Mouse (Mus musculus) midbrain, embryonic 10.5 days (tissue): ENCODE measurements around the gene Sdc1. TPM values are rescaled to one million over a fixed set of nuclear protein-coding genes. Genes with fewer than 3 reads are reported as not detected.

Experiments
- DNase-seq: peaks from one replicate; pipeline ENCODE4 v3.0.0-alpha.2; 2017; ENCODE audit warnings: low spot score
- H3K27ac ChIP-seq: fragments of 300-500 bp; sonication (generic); replicated peaks from 2 replicates; pipeline ENCODE4 v1.5.1; 2016; ENCODE audit warnings: mild to moderate bottlenecking
- H3K27me3 ChIP-seq: fragments of 300-500 bp; sonication (generic); 2 replicates; pipeline ENCODE4 v1.6.1; 2016; ENCODE audit warnings: low read depth, mild to moderate bottlenecking; ENCODE audit not compliant: poor library complexity, severe bottlenecking
- H3K36me3 ChIP-seq: fragments of 300-500 bp; sonication (generic); 2 replicates; pipeline ENCODE4 v1.6.1; 2016; ENCODE audit warnings: mild to moderate bottlenecking, moderate library complexity
- H3K4me1 ChIP-seq: fragments of 300-500 bp; sonication (generic); 2 replicates; pipeline ENCODE4 v1.6.1; 2016
- H3K4me3 ChIP-seq: fragments of 300-500 bp; sonication (generic); 2 replicates; pipeline ENCODE4 v1.5.1; 2016; ENCODE audit warnings: mild to moderate bottlenecking, moderate library complexity
- H3K9me3 ChIP-seq: fragments of 300-500 bp; sonication (generic); replicated peaks from 2 replicates; pipeline ENCODE4 v1.6.1; 2016; ENCODE audit warnings: mild to moderate bottlenecking
- WGBS: fragments of 180-500 bp; shearing (Covaris S2); methylation state at CpG from one replicate; pipeline ENCODE4 v1.1.7; 2016; 5-methylcytosine and 5-hydroxymethylcytosine counted together
- polyA plus RNA-seq: library from polyadenylated mRNA; unstranded; fragments of >200 nt; fragmentation: Nextera tagmentation; extraction: Ambion mirVana; gene quantifications from 2 replicates; pipeline ENCODE4 v1.2.1, GENCODE M21; 2016

The Sdc1 gene
- polyA plus RNA-seq, 1 experiment from 2014 or later = 128 TPM

DNA sequence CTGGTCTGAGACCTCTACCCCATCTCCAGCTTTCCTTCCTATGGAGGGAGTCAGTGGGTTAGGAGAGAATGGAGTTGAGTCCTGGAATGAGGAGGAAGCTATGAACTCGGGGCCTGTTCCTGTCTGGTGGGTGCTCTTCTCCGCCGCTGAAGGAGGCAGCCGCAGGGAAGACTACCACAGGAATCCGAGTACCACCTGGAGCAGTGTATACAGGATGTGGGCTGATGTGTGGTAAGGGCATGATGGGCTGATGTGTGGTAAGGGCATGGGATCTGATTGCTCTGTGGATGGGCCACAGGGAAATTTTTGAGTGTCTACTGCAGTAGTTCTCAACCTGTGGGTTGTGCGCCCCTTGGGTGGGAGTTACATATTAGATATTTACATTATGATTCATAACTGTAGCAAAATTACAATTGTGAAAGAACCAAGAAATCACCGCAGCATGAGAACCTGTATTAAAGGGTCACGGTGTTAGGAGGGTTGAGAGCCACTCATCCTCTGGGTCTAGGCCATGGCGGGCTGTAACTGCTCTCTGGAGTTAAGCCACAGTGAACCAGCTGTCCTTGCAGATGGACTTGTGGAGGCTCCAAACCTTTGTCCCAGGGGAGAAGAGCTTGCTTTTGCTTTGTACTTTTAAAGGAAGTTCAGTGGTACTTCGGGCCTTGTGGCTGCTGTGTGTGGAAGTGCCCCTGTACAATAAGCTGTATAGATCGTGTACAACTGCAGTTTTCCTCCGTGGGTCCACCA lies 16.0 kb downstream of the Sdc1 start:
- 91% methylated on average over 12 of the region's 12 CpGs for WGBS
- Histone ChIP-seq H3K36me3 (peaks cover 46% of the 10 kb centered on the region), H3K27me3 (no peaks in the 10 kb centered on the region), H3K4me3 (no peak overlapping the region), H3K27ac (0 out of 2 replicates have a peak overlapping the region, but pooled peaks have one; percentile 46), H3K4me1 (peaks cover 42% of the 10 kb centered on the region), H3K9me3 (no peaks in the 10 kb centered on the region)
- no peak for DNase-seq

DNA sequence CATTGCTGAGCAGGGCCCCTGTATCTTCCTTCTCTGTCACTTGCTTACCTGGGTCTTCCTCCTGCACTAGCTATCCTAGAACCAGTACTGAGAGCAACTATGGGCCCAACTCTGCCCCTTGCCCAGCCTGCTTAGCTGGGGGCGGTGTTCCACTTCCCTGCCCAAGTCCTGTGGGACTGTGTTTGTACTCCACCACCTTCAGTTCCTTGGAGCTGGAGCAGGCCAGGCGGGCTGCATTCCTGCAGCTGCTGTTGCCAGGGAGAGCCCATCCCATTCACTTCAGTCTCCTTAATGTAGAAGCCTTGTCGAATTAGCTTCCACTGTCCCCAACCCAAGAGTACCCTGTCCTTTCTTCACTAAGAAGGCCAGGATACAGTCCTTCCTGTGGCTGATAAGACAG lies 17.3 kb downstream of the Sdc1 start:
- peaks cover 42% of the 10 kb centered on the region for H3K4me1 ChIP-seq
- peaks cover 58% of the 10 kb centered on the region for H3K36me3 ChIP-seq
- H3K27ac ChIP-seq = peak overlapping the region; percentile 42
- no peaks in the 10 kb centered on the region for H3K9me3 ChIP-seq
- H3K27me3 ChIP-seq = no peaks in the 10 kb centered on the region
- no peak overlapping the region for H3K4me3 ChIP-seq
- WGBS = 41% methylated on average over 3 of the region's 3 CpGs
- DNase-seq = peak; percentile 25

DNA sequence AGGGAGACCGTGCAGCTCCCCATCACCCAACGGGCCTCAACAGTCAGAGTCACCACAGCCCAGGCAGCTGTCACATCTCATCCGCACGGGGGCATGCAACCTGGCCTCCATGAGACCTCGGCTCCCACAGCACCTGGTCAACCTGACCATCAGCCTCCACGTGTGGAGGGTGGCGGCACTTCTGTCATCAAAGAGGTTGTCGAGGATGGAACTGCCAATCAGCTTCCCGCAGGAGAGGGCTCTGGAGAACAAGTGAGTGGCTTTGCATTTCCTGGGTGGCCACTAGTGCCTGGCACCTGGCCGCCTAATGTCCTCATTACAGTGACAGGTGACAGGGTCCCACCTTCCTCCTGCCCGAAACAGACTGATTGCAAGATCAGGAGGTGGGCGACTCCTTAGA lies 19.5 kb downstream of the Sdc1 start:
- 95% methylated on average over 12 of the region's 12 CpGs for WGBS
- no peak overlapping the region for H3K27ac ChIP-seq
- H3K27me3 ChIP-seq = no peaks in the 10 kb centered on the region
- H3K9me3 ChIP-seq = peaks cover 8% of the 10 kb centered on the region; the same call in 1 of the 2 replicates
- peaks cover 30% of the 10 kb centered on the region for H3K4me1 ChIP-seq
- H3K4me3 ChIP-seq = no peak overlapping the region
- DNase-seq = no peak
- peaks cover 68% of the 10 kb centered on the region for H3K36me3 ChIP-seq

DNA sequence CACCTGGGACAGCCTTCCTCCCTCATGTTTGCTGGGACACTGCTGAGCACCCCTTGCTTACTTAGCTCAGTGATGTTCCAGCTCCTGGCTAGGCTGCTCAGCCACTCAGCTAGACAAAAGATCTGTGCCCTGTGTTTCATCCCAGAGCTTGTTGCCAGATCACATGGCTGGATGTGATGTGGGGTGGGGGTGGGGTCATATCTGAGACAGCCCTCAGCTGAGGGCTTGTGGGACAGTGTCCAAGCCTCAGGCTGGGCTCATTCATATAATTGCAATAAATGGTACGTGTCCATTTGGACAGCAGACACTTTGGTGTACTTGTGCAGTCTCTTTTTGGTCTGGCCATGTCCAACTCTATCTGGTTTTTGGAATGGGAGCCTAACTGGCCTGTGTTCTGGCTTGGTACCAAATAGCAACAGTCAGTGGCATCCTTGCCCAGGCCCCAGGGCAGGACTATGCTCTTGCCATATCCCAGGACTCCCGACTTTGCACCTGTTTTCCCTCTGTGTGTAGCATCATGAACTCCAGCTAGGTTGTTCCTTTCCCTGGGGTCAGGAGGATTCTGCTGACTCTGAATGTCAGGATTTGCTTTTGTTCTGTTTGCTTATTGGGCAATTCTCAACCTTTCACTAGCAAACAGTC lies 22.4 kb downstream of the Sdc1 start:
- peaks cover 68% of the 10 kb centered on the region for H3K36me3 ChIP-seq
- 93% methylated on average over 2 of the region's 2 CpGs for WGBS
- no peak for DNase-seq
- peaks cover 6% of the 10 kb centered on the region for H3K4me1 ChIP-seq
- H3K27ac ChIP-seq = no peak overlapping the region
- peaks cover 9% of the 10 kb centered on the region; the same call in 1 of the 2 replicates for H3K9me3 ChIP-seq
- no peaks in the 10 kb centered on the region for H3K27me3 ChIP-seq
- H3K4me3 ChIP-seq = no peak overlapping the region

DNA sequence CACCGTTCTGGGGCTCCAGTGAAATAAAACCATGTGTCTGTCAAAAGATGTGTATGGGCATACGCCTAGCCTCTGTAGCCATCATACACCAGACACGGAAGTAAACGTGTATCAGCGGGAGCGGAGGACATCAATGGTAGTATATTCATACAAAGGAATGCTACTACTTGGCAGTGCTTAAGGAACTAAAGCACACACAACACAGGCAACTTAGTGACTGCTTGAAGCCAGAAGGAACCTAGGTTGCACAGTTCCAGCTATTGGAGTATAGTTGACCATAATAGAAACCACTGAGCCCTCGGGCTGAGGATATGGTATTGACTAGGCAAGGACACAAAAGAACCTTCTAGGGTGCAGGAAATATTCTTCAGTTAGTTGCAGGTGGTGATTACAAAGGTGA lies 26.8 kb downstream of the Sdc1 start:
- DNase-seq = no peak
- WGBS = 90% methylated on average over 7 of the region's 7 CpGs
- Histone ChIP-seq H3K27ac (no peak overlapping the region), H3K27me3 (no peaks in the 10 kb centered on the region), H3K4me3 (no peak overlapping the region), H3K4me1 (peaks cover 4% of the 10 kb centered on the region; the same call in 1 of the 2 replicates), H3K9me3 (peaks cover 9% of the 10 kb centered on the region; the same call in 1 of the 2 replicates), H3K36me3 (peaks cover 27% of the 10 kb centered on the region)

DNA sequence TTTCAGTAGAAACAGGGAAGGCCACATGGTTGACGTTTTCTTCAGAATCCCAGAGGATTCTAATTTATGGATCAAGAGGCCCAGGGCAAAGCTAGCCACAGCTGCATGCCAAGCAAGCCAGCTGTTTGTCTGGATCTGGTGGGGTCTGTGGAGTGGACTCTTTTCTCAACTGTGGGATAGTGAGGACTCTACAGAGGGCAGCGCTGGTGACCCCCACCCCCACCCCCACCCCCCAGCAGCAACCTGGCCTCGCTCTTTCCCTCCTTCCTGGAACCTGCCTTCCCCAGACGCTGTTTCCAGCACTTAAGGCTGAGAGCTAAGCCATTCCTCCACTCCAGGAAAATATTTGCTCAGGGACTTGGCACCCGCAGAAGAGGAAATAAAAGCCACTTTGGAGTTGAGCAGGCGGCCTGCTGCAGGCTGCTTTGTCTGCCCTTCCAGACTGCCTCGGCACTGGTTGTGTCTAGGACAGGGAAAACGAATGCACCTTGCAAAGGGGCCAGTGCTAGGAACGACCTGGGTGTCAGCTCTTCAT lies 27.4 kb downstream of the Sdc1 start:
- WGBS = 67% methylated on average over 9 of the region's 9 CpGs
- no peak for DNase-seq

DNA sequence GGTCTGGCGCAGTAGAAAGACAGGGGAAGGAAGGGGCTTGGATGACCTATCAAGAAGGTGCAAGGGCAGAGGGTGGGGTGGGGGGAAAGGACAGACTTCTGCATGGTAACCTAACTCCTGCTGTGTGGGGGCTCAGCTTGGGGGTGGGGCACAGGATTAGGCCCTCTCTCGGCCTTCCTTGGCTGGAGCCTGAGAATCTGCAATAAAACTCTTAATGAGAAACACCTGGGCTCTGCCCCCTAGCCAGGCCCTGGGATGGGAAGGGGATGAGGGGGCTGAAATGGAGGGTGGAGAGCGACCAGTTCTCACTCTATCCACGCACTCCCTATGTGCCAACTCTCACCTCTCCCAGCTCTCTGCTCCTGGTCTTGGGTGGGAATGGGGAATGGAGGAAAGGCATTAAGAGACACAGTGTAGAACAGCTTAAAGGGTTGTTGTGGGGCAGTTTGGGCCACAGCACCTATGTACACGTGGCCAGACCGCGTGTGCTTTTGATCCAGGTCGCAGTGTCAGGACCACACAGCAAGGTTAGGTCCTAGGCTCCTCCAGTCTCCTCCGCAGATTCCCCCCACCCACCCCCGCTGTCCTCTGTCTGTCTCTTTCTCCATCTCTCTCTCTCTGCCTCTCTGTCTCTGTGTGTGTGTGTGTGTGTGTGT lies 32.4 kb downstream of the Sdc1 start:
- 55% methylated on average over 10 of the region's 10 CpGs for WGBS
- no peak for DNase-seq

More for the DNA sequence above, 27.4 kb downstream of the Sdc1 start:
- peaks cover 4% of the 10 kb centered on the region; the same call in 1 of the 2 replicates for H3K4me1 ChIP-seq
- peaks cover 21% of the 10 kb centered on the region for H3K36me3 ChIP-seq
- no peak overlapping the region for H3K4me3 ChIP-seq
- H3K9me3 ChIP-seq = peaks cover 9% of the 10 kb centered on the region; the same call in 1 of the 2 replicates
- H3K27me3 ChIP-seq = no peaks in the 10 kb centered on the region
- 0 out of 2 replicates have a peak overlapping the region, but pooled peaks have one; percentile 55 for H3K27ac ChIP-seq

DNA sequence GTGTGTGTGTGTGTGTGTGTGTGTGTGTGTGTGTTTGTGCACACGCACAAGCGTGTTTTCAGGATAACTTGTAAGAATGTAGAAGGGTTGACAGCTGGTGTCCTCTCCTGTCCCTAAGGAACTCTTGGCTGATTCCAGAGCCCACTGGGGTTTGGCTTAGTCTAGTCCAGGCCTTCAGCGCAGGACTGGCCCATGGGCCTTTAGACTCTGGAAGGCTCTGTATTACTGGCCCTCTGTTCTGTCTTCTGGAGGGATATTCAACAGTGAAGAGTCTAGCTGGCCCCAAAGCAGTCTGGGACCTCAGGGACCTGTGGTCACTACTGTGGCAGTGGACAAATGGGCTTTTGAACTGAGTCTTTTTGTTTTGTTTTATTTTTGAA lies 32.9 kb downstream of the Sdc1 start:
- 87% methylated on average over 2 of the region's 3 CpGs for WGBS

More for the DNA sequence above, 32.4 kb downstream of the Sdc1 start:
- Histone ChIP-seq H3K9me3 (no peaks in the 10 kb centered on the region), H3K36me3 (no peaks in the 10 kb centered on the region), H3K27me3 (no peaks in the 10 kb centered on the region), H3K4me3 (no peak overlapping the region), H3K4me1 (peaks cover 4% of the 10 kb centered on the region), H3K27ac (no peak overlapping the region)

DNA sequence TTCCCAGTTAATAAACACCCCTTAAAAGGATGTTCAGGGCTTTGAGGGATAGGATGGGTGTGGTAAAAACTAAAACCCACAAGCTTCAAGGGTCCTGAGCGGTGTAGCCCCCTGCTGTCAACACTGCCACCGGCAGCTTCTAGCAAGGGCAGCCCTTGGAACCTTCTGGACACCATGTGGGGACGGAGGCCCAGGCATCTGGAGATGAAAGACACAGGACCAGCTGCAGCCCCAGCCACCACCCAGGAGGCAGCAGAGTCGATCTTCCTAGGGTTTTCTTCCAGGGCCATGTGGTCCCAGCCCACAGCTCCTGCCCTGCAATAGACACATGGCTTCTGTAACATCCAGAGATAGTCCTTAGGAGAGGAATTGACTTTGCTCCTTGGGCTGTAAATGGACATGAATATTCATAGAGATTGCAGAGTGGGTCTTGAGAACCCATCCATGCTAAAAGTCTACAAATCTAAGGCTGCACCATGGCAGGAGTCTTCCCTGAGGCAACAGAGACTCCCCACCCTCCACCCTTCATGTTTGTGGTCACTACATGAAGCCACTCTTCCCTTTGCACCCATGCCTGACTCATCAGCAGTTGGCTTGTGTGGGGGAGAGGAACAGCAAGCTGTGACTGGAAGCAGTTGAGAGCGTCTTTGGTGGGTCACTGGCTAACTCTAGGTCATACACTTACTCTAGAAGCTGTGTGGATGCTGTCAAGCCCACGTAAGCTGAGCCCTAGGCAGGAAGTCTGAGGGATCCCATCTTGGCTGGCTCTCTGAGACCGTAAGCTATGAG lies 34.0 kb downstream of the Sdc1 start:
- H3K4me3 ChIP-seq = no peak overlapping the region
- H3K36me3 ChIP-seq = no peaks in the 10 kb centered on the region
- 81% methylated on average over 7 of the region's 7 CpGs for WGBS
- no peak for DNase-seq
- H3K9me3 ChIP-seq = no peaks in the 10 kb centered on the region
- H3K27me3 ChIP-seq = no peaks in the 10 kb centered on the region
- peaks cover 2% of the 10 kb centered on the region; the same call in 1 of the 2 replicates for H3K4me1 ChIP-seq
- H3K27ac ChIP-seq = no peak overlapping the region

More for the DNA sequence above, 32.9 kb downstream of the Sdc1 start:
- Histone ChIP-seq H3K36me3 (no peaks in the 10 kb centered on the region), H3K27ac (no peak overlapping the region), H3K27me3 (no peaks in the 10 kb centered on the region), H3K4me3 (no peak overlapping the region), H3K4me1 (peaks cover 2% of the 10 kb centered on the region; the same call in 1 of the 2 replicates), H3K9me3 (no peaks in the 10 kb centered on the region)
- no peak for DNase-seq

DNA sequence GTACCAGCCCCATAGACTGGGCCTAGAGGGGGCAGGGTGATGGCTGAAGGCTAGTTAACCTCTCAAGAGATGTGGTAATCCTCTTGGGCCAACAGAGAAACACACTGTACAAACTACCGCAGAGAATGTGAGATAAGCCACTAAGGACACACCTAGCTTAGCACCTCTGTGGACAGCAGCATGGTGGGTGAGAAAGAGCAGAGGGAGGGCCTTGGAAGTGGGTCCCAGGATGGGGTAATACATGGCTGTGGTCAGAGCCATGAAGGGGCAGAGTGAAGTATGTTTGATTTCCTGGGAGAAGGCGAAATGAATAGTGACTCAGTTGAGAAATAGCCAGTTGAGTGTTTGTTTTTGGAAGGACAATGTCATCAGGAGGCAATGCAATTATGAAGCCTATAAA lies 38.0 kb downstream of the Sdc1 start:
- H3K36me3 ChIP-seq = no peaks in the 10 kb centered on the region
- H3K4me3 ChIP-seq = no peak overlapping the region
- H3K4me1 ChIP-seq = peaks cover under 1% of the 10 kb centered on the region; the same call in 1 of the 2 replicates
- DNase-seq = no peak
- no peak overlapping the region for H3K27ac ChIP-seq
- H3K9me3 ChIP-seq = no peaks in the 10 kb centered on the region
- no peaks in the 10 kb centered on the region for H3K27me3 ChIP-seq
- 84% methylated on average over 2 of the region's 2 CpGs for WGBS

DNA sequence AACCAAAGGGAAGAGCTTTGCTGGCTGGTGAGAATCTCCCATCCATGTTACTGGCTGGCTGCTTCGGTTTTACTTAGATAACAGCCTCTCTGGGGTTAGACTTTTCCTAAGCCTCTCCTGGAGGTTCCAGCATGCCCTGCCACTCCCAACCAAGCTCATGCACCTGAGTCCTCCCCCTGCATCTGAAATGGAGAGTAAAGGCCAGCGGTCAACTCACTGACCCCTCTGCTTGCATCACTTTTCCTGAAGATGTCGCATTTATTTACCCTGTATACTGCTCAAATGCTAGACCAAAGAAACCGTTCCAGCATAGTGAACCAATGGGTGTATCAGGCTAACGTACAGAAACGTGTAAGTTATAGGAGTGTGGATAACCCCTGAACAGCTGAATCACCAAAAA lies 38.5 kb downstream of the Sdc1 start:
- DNase-seq = no peak
- Histone ChIP-seq H3K36me3 (no peaks in the 10 kb centered on the region), H3K9me3 (no peaks in the 10 kb centered on the region), H3K27me3 (no peaks in the 10 kb centered on the region), H3K4me3 (no peak overlapping the region), H3K4me1 (no peaks in the 10 kb centered on the region), H3K27ac (no peak overlapping the region)
- WGBS = 91% methylated on average over 6 of the region's 6 CpGs

DNA sequence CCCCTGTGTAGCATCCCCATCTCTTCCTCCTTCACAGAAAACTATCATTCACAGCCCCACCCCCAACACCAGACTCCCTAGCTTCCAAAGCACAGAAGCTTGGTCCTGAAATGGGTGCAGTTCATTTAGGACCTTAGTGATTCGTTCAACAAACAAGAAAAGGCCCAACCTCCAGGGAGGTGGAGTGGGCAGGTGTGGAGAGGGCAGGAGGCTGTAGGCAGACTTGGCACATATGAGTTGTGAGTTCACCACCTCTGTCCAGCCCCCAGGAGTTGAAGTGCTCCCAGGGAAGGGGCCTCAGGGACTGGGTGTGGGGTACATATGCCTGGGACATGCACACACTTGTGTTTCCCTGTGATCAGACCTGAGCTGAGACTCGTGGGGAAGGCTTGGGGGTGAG lies 39.8 kb downstream of the Sdc1 start:
- H3K4me3 ChIP-seq = no peak overlapping the region
- no peaks in the 10 kb centered on the region for H3K9me3 ChIP-seq
- H3K27ac ChIP-seq = no peak overlapping the region
- DNase-seq = no peak
- H3K27me3 ChIP-seq = no peaks in the 10 kb centered on the region
- H3K4me1 ChIP-seq = no peaks in the 10 kb centered on the region
- H3K36me3 ChIP-seq = no peaks in the 10 kb centered on the region
- 63% methylated on average over 2 of the region's 2 CpGs for WGBS
